Mouse (Mus musculus): ENCODE results near the gene Fcho2.

Fcho2 gene

GRCm38 (mm10) chr13:98680470-98681060, 134.7 kb downstream of the Fcho2 start:
- no peak for DNase-seq (ENCODE audit: low read depth in 2 of 2, low spot score in 2 of 2)

- no peak for DNase-seq (ENCODE audit: low read depth in 2 of 2, low spot score in 2 of 2)
Measured at GRCm38 (mm10) chr13:98679631-98680041, 135.6 kb downstream of the Fcho2 start.

- DNase-seq (ENCODE audit: low read depth in 2 of 2, low spot score in 2 of 2): no peak
Measured at GRCm38 (mm10) chr13:98679230-98679629, 136.0 kb downstream of the Fcho2 start.

- no peak for DNase-seq (ENCODE audit: low read depth in 2 of 2, low spot score in 2 of 2)
Measured at GRCm38 (mm10) chr13:98673922-98674321, 141.3 kb downstream of the Fcho2 start.

Data from CD8-positive naive resting alpha-beta T cell, adult 2 months (primary cell).